Mouse (Mus musculus) macrophage (primary cell): Measurements from ENCODE around the gene Ctla4. TPM values are rescaled to one million over a fixed set of nuclear protein-coding genes. Genes with fewer than 3 reads are reported as not detected.

Experiments used
- H3K27ac ChIP-seq: fragments of 350-480 bp; formaldehyde crosslinking; 2 replicates; pipeline ENCODE4 v1.9.0; 2021
- H3K36me3 ChIP-seq: fragments of 350-480 bp; formaldehyde crosslinking; 2 replicates; pipeline ENCODE4 v1.9.0; 2021; ENCODE audit errors: inconsistent target
- H3K4me3 ChIP-seq: fragments of 350-480 bp; formaldehyde crosslinking; 2 replicates; pipeline ENCODE4 v1.9.0; 2021; ENCODE audit errors: inconsistent target
- H3K79me2 ChIP-seq: fragments of 350-480 bp; formaldehyde crosslinking; 2 replicates; pipeline ENCODE4 v1.9.0; 2021; ENCODE audit errors: inconsistent target
- WGBS: methylation state at CpG from one replicate; pipeline ENCODE4 v1.1.7; 2026; ENCODE audit warnings: inconsistent platforms; ENCODE audit not compliant: missing documents; 5-methylcytosine and 5-hydroxymethylcytosine counted together
- polyA plus RNA-seq: library from polyadenylated mRNA; stranded (reverse); fragments of 250-400 nt; gene quantifications from 3 replicates; pipeline ENCODE4 v1.2.4, GENCODE M21; 2018; ENCODE audit warnings: inconsistent platforms

Ctla4 gene
- polyA plus RNA-seq, 1 experiment from 2014 or later = not detected

- Histone ChIP-seq H3K27ac (no peak overlapping the region), H3K4me3 (no peak overlapping the region), H3K36me3 (no peaks in the 10 kb centered on the region), H3K79me2 (no peaks in the 10 kb centered on the region)
- 97% methylated on average over 3 of the region's 3 CpGs for WGBS
Observed at GRCm38 (mm10) chr1:60929036-60929435, 42.2 kb downstream of the Ctla4 start.

GRCm38 (mm10) chr1:60930397-60930796 is 43.6 kb downstream of the Ctla4 start:
- no peaks in the 10 kb centered on the region for H3K36me3 ChIP-seq
- no peaks in the 10 kb centered on the region for H3K79me2 ChIP-seq
- 94% methylated on average over 7 of the region's 7 CpGs for WGBS
- H3K27ac ChIP-seq = no peak overlapping the region
- H3K4me3 ChIP-seq = no peak overlapping the region

GRCm38 (mm10) chr1:60935968-60936581 is 49.3 kb downstream of the Ctla4 start:
- 91% methylated on average over 6 of the region's 8 CpGs for WGBS
- Histone ChIP-seq H3K79me2 (no peaks in the 10 kb centered on the region), H3K36me3 (no peaks in the 10 kb centered on the region), H3K27ac (no peak overlapping the region), H3K4me3 (no peak overlapping the region)

- no peak overlapping the region for H3K27ac ChIP-seq
- 43% methylated on average over 6 of the region's 6 CpGs for WGBS
- no peaks in the 10 kb centered on the region for H3K36me3 ChIP-seq
- H3K4me3 ChIP-seq = no peak overlapping the region
- H3K79me2 ChIP-seq = no peaks in the 10 kb centered on the region
Observed at GRCm38 (mm10) chr1:60936963-60937711, 50.3 kb downstream of the Ctla4 start.

- H3K27ac ChIP-seq = no peak overlapping the region
- no peaks in the 10 kb centered on the region for H3K36me3 ChIP-seq
- no peak overlapping the region for H3K4me3 ChIP-seq
- 91% methylated on average over 2 of the region's 2 CpGs for WGBS
- H3K79me2 ChIP-seq = no peaks in the 10 kb centered on the region
Observed at GRCm38 (mm10) chr1:60938256-60938655, 51.5 kb downstream of the Ctla4 start.

- no peak overlapping the region for H3K4me3 ChIP-seq
- no peaks in the 10 kb centered on the region for H3K36me3 ChIP-seq
- H3K27ac ChIP-seq = no peak overlapping the region
- 94% methylated on average over 5 of the region's 5 CpGs for WGBS
- H3K79me2 ChIP-seq = no peaks in the 10 kb centered on the region
Observed at GRCm38 (mm10) chr1:60938974-60939373, 52.2 kb downstream of the Ctla4 start.

- Histone ChIP-seq H3K4me3 (no peak overlapping the region), H3K27ac (peak overlapping the region; percentile 99)
Observed at GRCm38 (mm10) chr1:60940023-60940422, 53.2 kb downstream of the Ctla4 start.

GRCm38 (mm10) chr1:60940620-60941019 is 53.8 kb downstream of the Ctla4 start:
- Histone ChIP-seq H3K4me3 (no peak overlapping the region), H3K27ac (peak overlapping the region; percentile 99), H3K79me2 (no peaks in the 10 kb centered on the region), H3K36me3 (no peaks in the 10 kb centered on the region)
- 8% methylated on average over 1 of the region's 1 CpGs for WGBS

More at GRCm38 (mm10) chr1:60940023-60940422, 53.2 kb downstream of the Ctla4 start:
- H3K36me3 ChIP-seq = no peaks in the 10 kb centered on the region
- 84% methylated on average over 3 of the region's 3 CpGs for WGBS
- H3K79me2 ChIP-seq = no peaks in the 10 kb centered on the region

- 70% methylated on average over 5 of the region's 5 CpGs for WGBS
- H3K27ac ChIP-seq = peak overlapping the region; percentile 99
- no peak overlapping the region for H3K4me3 ChIP-seq
- H3K79me2 ChIP-seq = no peaks in the 10 kb centered on the region
- no peaks in the 10 kb centered on the region for H3K36me3 ChIP-seq
Observed at GRCm38 (mm10) chr1:60941056-60942048, 54.6 kb downstream of the Ctla4 start.

- H3K79me2 ChIP-seq = no peaks in the 10 kb centered on the region
- 92% methylated on average over 2 of the region's 2 CpGs for whole genome bisulfite sequencing
- no peak overlapping the region for H3K4me3 ChIP-seq
- no peak overlapping the region for H3K27ac ChIP-seq
- no peaks in the 10 kb centered on the region for H3K36me3 ChIP-seq
Observed at GRCm38 (mm10) chr1:60942921-60943320, 56.1 kb downstream of the Ctla4 start.

- Histone ChIP-seq H3K4me3 (no peak overlapping the region), H3K36me3 (no peaks in the 10 kb centered on the region), H3K27ac (no peak overlapping the region), H3K79me2 (no peaks in the 10 kb centered on the region)
- 93% methylated on average over 8 of the region's 8 CpGs for WGBS
Observed at GRCm38 (mm10) chr1:60945633-60946401, 59.0 kb downstream of the Ctla4 start.

- Histone ChIP-seq H3K79me2 (no peaks in the 10 kb centered on the region), H3K27ac (no peak overlapping the region), H3K36me3 (no peaks in the 10 kb centered on the region), H3K4me3 (no peak overlapping the region)
- WGBS = 94% methylated on average over 6 of the region's 6 CpGs
Observed at GRCm38 (mm10) chr1:60948112-60948511, 61.3 kb downstream of the Ctla4 start.

- WGBS = 89% methylated on average over 7 of the region's 7 CpGs
- Histone ChIP-seq H3K36me3 (no peaks in the 10 kb centered on the region), H3K27ac (no peak overlapping the region), H3K4me3 (no peak overlapping the region), H3K79me2 (no peaks in the 10 kb centered on the region)
Observed at GRCm38 (mm10) chr1:60952958-60953357, 66.2 kb downstream of the Ctla4 start.

- Histone ChIP-seq H3K79me2 (no peaks in the 10 kb centered on the region), H3K27ac (no peak overlapping the region), H3K36me3 (no peaks in the 10 kb centered on the region), H3K4me3 (no peak overlapping the region)
- WGBS = 89% methylated on average over 7 of the region's 7 CpGs
Observed at GRCm38 (mm10) chr1:60953686-60954085, 66.9 kb downstream of the Ctla4 start.
